Mouse (Mus musculus) intestine, postnatal 0 days (tissue): ENCODE data around the gene Dnm3. TPM values are rescaled to one million over a fixed set of nuclear protein-coding genes. Genes with fewer than 3 reads are reported as not detected.

Experiments used
- ATAC-seq: fragments of 200-750 bp; cut with Nextera tagmentation; 2 replicates; pipeline ENCODE4 v1.8.0; 2017; ENCODE audit warnings: mild to moderate bottlenecking, moderate TSS enrichment, moderate library complexity
- H3K27ac ChIP-seq: fragments of 300-500 bp; sonication (generic); 2 replicates; pipeline ENCODE4 v1.5.1; 2014; ENCODE audit warnings: mild to moderate bottlenecking, low read depth, low read length, moderate library complexity
- H3K27me3 ChIP-seq: fragments of 300-500 bp; sonication (generic); replicated peaks from 2 replicates; pipeline ENCODE4 v1.6.1; 2014; ENCODE audit warnings: low read length, mixed read lengths; ENCODE audit not compliant: control insufficient read depth, insufficient read depth
- H3K36me3 ChIP-seq: fragments of 300-500 bp; sonication (generic); 2 replicates; pipeline ENCODE4 v1.6.1; 2014; ENCODE audit warnings: mild to moderate bottlenecking, moderate library complexity; ENCODE audit not compliant: control insufficient read depth, insufficient read depth
- H3K4me1 ChIP-seq: fragments of 300-500 bp; sonication (generic); replicated peaks from 2 replicates; pipeline ENCODE4 v1.6.1; 2014; ENCODE audit warnings: antibody characterized with exemption, low read length, mixed read lengths; ENCODE audit not compliant: control insufficient read depth, insufficient read depth
- H3K4me2 ChIP-seq: fragments of 300-500 bp; sonication (generic); replicated peaks from 2 replicates; pipeline ENCODE4 v1.6.1; 2014; ENCODE audit warnings: low read depth, mild to moderate bottlenecking, moderate library complexity
- H3K4me3 ChIP-seq: fragments of 300-500 bp; sonication (generic); 2 replicates; pipeline ENCODE4 v1.5.1; 2014; ENCODE audit warnings: low read depth, low read length
- H3K9ac ChIP-seq: fragments of 300-500 bp; sonication (generic); 2 replicates; pipeline ENCODE4 v1.6.1; 2014; ENCODE audit warnings: mild to moderate bottlenecking, low read depth, low read length
- H3K9me3 ChIP-seq: fragments of 300-500 bp; sonication (generic); 2 replicates; pipeline ENCODE4 v1.6.1; 2016; ENCODE audit warnings: mixed run types; ENCODE audit not compliant: control insufficient read depth
- CTCF ChIP-seq: sonication (generic); IDR thresholded peaks from 2 replicates; pipeline ENCODE4 v1.5.1; 2016; ENCODE audit warnings: low read depth, mild to moderate bottlenecking, control low read depth, antibody characterized with exemption, moderate library complexity
- WGBS: fragments of 180-500 bp; shearing (Covaris S2); extraction: QIAGEN DNeasy Blood & Tissue Kit; methylation state at CpG from one replicate; pipeline ENCODE4 v1.1.7; 2014; 5-methylcytosine and 5-hydroxymethylcytosine counted together
- polyA plus RNA-seq: library from polyadenylated mRNA; unstranded; fragments of >200 nt; fragmentation: Nextera tagmentation; extraction: Ambion mirVana; gene quantifications from 2 replicates; pipeline ENCODE4 v1.2.1, GENCODE M21; 2015

Dnm3 gene
- polyA plus RNA-seq, 1 experiment from 2014 or later: 5.6 TPM

GRCm38 (mm10) chr1:162217340-162217974 lies 260.4 kb downstream of the Dnm3 start:
- WGBS: 51% methylated on average over 15 of the region's 15 CpGs
- peak overlapping the region; percentile 81 for H3K27ac ChIP-seq
- H3K4me3 ChIP-seq: peak overlapping the region; percentile 40
- H3K4me2 ChIP-seq: peak overlapping the region; percentile 49
- H3K9ac ChIP-seq: peak overlapping the region; percentile 43
- peak; percentile 73 for ATAC-seq
- H3K9me3 ChIP-seq: no peaks in the 10 kb centered on the region
- H3K4me1 ChIP-seq: no peaks in the 10 kb centered on the region
- TF ChIP-seq CTCF: no peak
- H3K27me3 ChIP-seq: no peaks in the 10 kb centered on the region
- no peaks in the 10 kb centered on the region for H3K36me3 ChIP-seq

DNA sequence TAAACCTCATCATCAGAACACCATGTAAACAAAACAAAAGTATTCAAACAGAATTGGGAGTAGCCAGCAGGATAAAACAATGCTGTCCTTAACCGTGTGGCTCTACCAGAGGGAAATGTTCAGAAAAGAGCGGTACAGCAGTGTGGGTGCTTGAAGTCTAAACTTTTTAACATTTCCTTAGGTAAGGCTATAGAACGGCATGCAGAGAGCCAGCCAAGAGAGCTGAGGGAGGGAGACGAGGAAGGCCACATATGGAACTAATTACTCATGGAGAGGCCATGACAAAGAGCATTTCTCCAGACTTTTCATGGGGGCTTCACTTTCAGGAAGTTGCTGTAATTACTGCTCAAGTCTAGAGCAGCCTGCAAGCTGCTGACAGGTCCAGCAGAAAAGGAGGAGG lies 261.2 kb downstream of the Dnm3 start:
- Histone ChIP-seq H3K36me3 (no peaks in the 10 kb centered on the region), H3K9me3 (no peaks in the 10 kb centered on the region), H3K27ac (peak overlapping the region; percentile 22; the same call in 1 of the 2 replicates), H3K4me1 (no peaks in the 10 kb centered on the region), H3K4me3 (no peak overlapping the region), H3K27me3 (no peaks in the 10 kb centered on the region), H3K4me2 (peak overlapping the region; percentile 21; the same call in 1 of the 2 replicates), H3K9ac (no peak overlapping the region)
- WGBS: 20% methylated on average over 4 of the region's 4 CpGs
- no peak for ATAC-seq
- no peak for TF ChIP-seq CTCF

DNA sequence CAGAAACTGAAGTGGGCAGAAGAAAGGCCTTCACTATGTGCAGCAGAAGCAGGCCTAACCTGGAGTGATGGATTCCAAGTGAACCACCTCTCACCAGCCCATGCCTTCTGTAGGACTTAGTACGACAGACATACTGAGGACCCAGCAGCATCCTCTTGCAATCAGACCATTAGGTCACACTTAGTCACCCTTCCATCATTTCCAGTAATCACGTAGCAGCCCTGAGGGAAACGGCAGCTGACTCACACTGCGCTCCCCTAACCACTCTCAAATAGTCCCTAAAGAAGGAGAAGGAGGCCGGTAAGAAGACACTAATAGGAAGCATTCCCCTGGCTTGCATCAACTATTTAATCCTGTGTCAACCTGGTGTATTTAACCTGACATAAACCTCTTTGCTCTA lies 262.1 kb downstream of the Dnm3 start:
- Histone ChIP-seq H3K4me1 (no peaks in the 10 kb centered on the region), H3K27me3 (no peaks in the 10 kb centered on the region), H3K36me3 (no peaks in the 10 kb centered on the region), H3K27ac (no peak overlapping the region; the same call in 1 of the 2 replicates), H3K4me2 (no peak overlapping the region), H3K4me3 (no peak overlapping the region), H3K9me3 (no peaks in the 10 kb centered on the region), H3K9ac (no peak overlapping the region)
- WGBS: 57% methylated on average over 5 of the region's 5 CpGs
- TF ChIP-seq CTCF: no peak
- ATAC-seq: no peak

DNA sequence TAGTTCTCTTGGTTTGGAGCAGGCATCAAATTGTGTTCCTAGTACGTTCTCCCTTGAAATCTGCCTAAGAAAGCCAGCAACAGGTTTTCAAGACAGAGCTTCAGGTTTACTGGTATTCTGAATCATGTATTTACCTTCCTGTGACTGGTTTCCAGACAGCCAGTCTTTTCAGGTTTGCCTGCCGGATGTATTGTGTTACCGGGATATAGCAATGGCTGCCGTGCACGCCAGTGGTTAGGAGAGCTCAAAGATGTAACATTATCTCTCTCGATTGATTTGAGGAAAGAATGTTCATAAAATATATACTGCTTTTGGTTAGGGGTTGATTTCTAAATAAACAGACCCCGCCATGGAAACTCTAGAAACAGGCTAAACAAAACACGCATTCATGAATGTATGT lies 264.8 kb downstream of the Dnm3 start:
- TF ChIP-seq CTCF: no peak
- Histone ChIP-seq H3K27me3 (no peaks in the 10 kb centered on the region), H3K4me1 (0 out of 2 replicates have a peak, but pooled peaks cover 3% of the 10 kb centered on the region), H3K9ac (no peak overlapping the region), H3K4me2 (no peak overlapping the region), H3K27ac (no peak overlapping the region), H3K9me3 (no peaks in the 10 kb centered on the region), H3K36me3 (no peaks in the 10 kb centered on the region), H3K4me3 (no peak overlapping the region)
- ATAC-seq: no peak
- 88% methylated on average over 8 of the region's 8 CpGs for WGBS

DNA sequence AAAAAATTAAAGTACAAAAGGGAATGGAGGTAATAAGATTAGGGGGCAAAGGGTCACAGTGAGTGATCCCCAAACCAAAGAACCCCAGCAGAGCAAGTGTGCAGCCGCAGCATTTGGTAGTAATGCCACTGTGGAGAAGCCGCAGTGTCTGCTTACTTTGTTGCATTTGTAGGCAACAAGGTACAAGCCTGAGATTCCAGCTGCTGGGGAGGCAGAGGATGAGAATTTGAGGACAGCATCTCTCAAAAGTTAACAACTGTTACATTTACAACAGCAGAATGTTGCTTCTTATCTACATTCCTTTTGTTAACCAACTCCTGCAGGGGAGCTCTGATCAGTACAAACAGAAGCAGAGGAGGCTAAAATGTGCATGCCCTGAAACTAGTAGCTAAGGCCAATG lies 267.3 kb downstream of the Dnm3 start:
- WGBS: 76% methylated on average over 2 of the region's 2 CpGs
- no peaks in the 10 kb centered on the region for H3K36me3 ChIP-seq
- H3K9ac ChIP-seq: no peak overlapping the region
- no peaks in the 10 kb centered on the region for H3K27me3 ChIP-seq
- H3K4me1 ChIP-seq: 0 out of 2 replicates have a peak, but pooled peaks cover 3% of the 10 kb centered on the region
- no peaks in the 10 kb centered on the region for H3K9me3 ChIP-seq
- H3K4me3 ChIP-seq: no peak overlapping the region
- H3K27ac ChIP-seq: no peak overlapping the region
- no peak for TF ChIP-seq CTCF
- no peak for ATAC-seq
- no peak overlapping the region for H3K4me2 ChIP-seq

- H3K9ac ChIP-seq: no peak overlapping the region
- no peak overlapping the region for H3K27ac ChIP-seq
Observed at GRCm38 (mm10) chr1:162209487-162210149, 268.2 kb downstream of the Dnm3 start.

More at GRCm38 (mm10) chr1:162209487-162210149, 268.2 kb downstream of the Dnm3 start:
- Histone ChIP-seq H3K4me2 (no peak overlapping the region), H3K27me3 (no peaks in the 10 kb centered on the region), H3K4me3 (no peak overlapping the region), H3K36me3 (no peaks in the 10 kb centered on the region), H3K4me1 (0 out of 2 replicates have a peak, but pooled peaks cover 3% of the 10 kb centered on the region), H3K9me3 (no peaks in the 10 kb centered on the region)
- 52% methylated on average over 10 of the region's 10 CpGs for WGBS
- ATAC-seq: no peak
- TF ChIP-seq CTCF: no peak
